ENCODE assay signal across 8 mouse cellular contexts in genomic region chr19:46338942-46339286, GRCm38 (mm10). TPM values are rescaled to one million over a fixed set of nuclear protein-coding genes. Genes with fewer than 3 reads are reported as not detected.
DNase-seq lines count a peak whose midpoint lies in the region; ATAC-seq and TF ChIP-seq lines count a peak whose summit lies in the region.

No protein-coding gene starts in this region.

- H3K27me3 ChIP-seq in liver, adult 2 months (ENCODE audit: control insufficient read depth, insufficient read depth, low read length): no peaks in the 10 kb centered on the region
- H3K27me3 ChIP-seq in limb, embryonic 13.5 days: no peaks in the 10 kb centered on the region
- no peaks in the 10 kb centered on the region for H3K27me3 ChIP-seq in small intestine, adult 2 months (ENCODE audit: control insufficient read depth, insufficient read depth, low read length)

- no peak for TF ChIP-seq CTCF in liver, adult 2 months (IDR thresholded peaks at IDR 0.05; ENCODE audit: low read depth, low read length)
- no peak for TF ChIP-seq CTCF in embryonic fibroblast, embryonic 13.5 days (IDR thresholded peaks at IDR 0.05; ENCODE audit: borderline replicate concordance, insufficient read depth, low read length)
- no peak for TF ChIP-seq CTCF in small intestine, adult 2 months (IDR thresholded peaks at IDR 0.05; ENCODE audit: extremely low read depth, insufficient read length, insufficient replicate concordance, low read depth, low read length)

- 46% methylated on average over 6 of the region's 6 CpGs for WGBS in liver, adult 2 months
- WGBS in limb, embryonic 13.5 days: 52% methylated on average over 6 of the region's 6 CpGs
- WGBS in small intestine, adult 2 months: 19% methylated on average over 6 of the region's 6 CpGs

- H3K36me3 ChIP-seq in liver, adult 2 months (ENCODE audit: control insufficient read depth, insufficient read depth, low read length): no peaks in the 10 kb centered on the region
- no peaks in the 10 kb centered on the region for H3K36me3 ChIP-seq in limb, embryonic 13.5 days
- H3K36me3 ChIP-seq in small intestine, adult 2 months (ENCODE audit: control insufficient read depth, insufficient read depth, low read length): no peaks in the 10 kb centered on the region

- H3K4me1 ChIP-seq in liver, adult 2 months (ENCODE audit: control insufficient read depth, insufficient read depth, low read length): peaks cover 3% of the 10 kb centered on the region; the same call in 1 of the 2 replicates
- H3K4me1 ChIP-seq in embryonic fibroblast, embryonic 13.5 days (ENCODE audit: control insufficient read depth, insufficient read depth, low read length): no peaks in the 10 kb centered on the region
- H3K4me1 ChIP-seq in limb, embryonic 13.5 days: peaks cover 22% of the 10 kb centered on the region
- H3K4me1 ChIP-seq in small intestine, adult 2 months (ENCODE audit: control insufficient read depth, insufficient read depth, insufficient read length, low read length): peaks cover 12% of the 10 kb centered on the region; the same call in 1 of the 2 replicates

- peak overlapping the region; percentile 11; the same call in 1 of the 2 replicates for H3K4me3 ChIP-seq in liver, adult 2 months (ENCODE audit: insufficient read depth, low read depth, low read length)
- 0 out of 2 replicates have a peak overlapping the region, but pooled peaks have one; percentile 11 for H3K4me3 ChIP-seq in embryonic fibroblast, embryonic 13.5 days (ENCODE audit: insufficient read depth, low read length)
- H3K4me3 ChIP-seq in limb, embryonic 13.5 days: peak overlapping the region; percentile 81
- peak overlapping the region; percentile 27; the same call in 1 of the 2 replicates for H3K4me3 ChIP-seq in small intestine, adult 2 months (ENCODE audit: low read depth, low read length)

- H3K9me3 ChIP-seq in limb, embryonic 13.5 days: no peaks in the 10 kb centered on the region

- no peak for DNase-seq in liver, adult 2 months (ENCODE audit: extremely low read depth, low read depth, low spot score)
- no peak for DNase-seq in liver
- no peak for DNase-seq in layer of hippocampus, adult 11-12 months (ENCODE audit: low spot score)
- DNase-seq in adrenal gland, postnatal 36 days: no peak
- DNase-seq in urinary bladder, postnatal 4 days (ENCODE audit: low spot score in 2 of 2): no peak

- ATAC-seq in limb, embryonic 13.5 days (ENCODE audit: low FRiP score, low read depth): no peak; the same call in 1 of the 2 replicates

- H3K4me2 ChIP-seq in limb, embryonic 13.5 days (replicated peaks): peak overlapping the region; percentile 81

- H3K79me2 ChIP-seq in liver, adult 2 months (ENCODE audit: control insufficient read depth, insufficient read depth, low read length): no peaks in the 10 kb centered on the region

- peak overlapping the region; percentile 52 for H3K9ac ChIP-seq in liver, adult 2 months (ENCODE audit: low read depth, low read length)
- no peak overlapping the region for H3K9ac ChIP-seq in limb, embryonic 13.5 days

- H3K27ac ChIP-seq in liver, adult 2 months (replicated peaks; ENCODE audit: insufficient read depth, low read depth, low read length): 0 out of 2 replicates have a peak overlapping the region, but pooled peaks have one; percentile 7
- peak overlapping the region; percentile 55 for H3K27ac ChIP-seq in embryonic fibroblast, embryonic 13.5 days (ENCODE audit: insufficient read depth, low read length)
- H3K27ac ChIP-seq in limb, embryonic 13.5 days: no peak overlapping the region
- H3K27ac ChIP-seq in small intestine, adult 2 months (ENCODE audit: insufficient read depth, low read depth, low read length): peak overlapping the region; percentile 42

- TF ChIP-seq POLR2A in liver, adult 2 months (IDR thresholded peaks at IDR 0.05; ENCODE audit: extremely low read depth, insufficient read depth, low read length): no peak
- no peak; the same call in 1 of the 2 replicates for TF ChIP-seq POLR2A in embryonic fibroblast, embryonic 13.5 days (IDR thresholded peaks at IDR 0.05; ENCODE audit: low read depth, low read length)
- TF ChIP-seq POLR2A in small intestine, adult 2 months (IDR thresholded peaks at IDR 0.05; ENCODE audit: low read depth, low read length): no peak

RNA-seq across cellular contexts. Expression of gene Cuedc2, which starts 0.4 kb away (rescaled TPM):
- total RNA-seq in liver, adult 2 months (2014; rRNA removed): 19.5 and 21.7 TPM in 2 replicates
- 24.6 and 25.1 TPM in 2 replicates for polyA plus RNA-seq in liver, adult 2 months (2012; rRNA removed)
- polyA plus RNA-seq in embryonic fibroblast, embryonic 13.5 days (2011; ENCODE audit: insufficient read length, low read depth, missing spikeins): 62.4 and 67.7 TPM in 2 replicates
- polyA plus RNA-seq in limb, embryonic 13.5 days (2015; fragmentation: Nextera tagmentation; extraction: Ambion mirVana): 176 and 177 TPM in 2 replicates
- polyA plus RNA-seq in small intestine, adult 2 months (2012; rRNA removed): 23.5 and 26.9 TPM in 2 replicates
- 10 to 100 TPM; 74.7 to 77.8 TPM for total RNA-seq in adrenal gland, postnatal 36 days (2021)

RNA-seq across cellular contexts. Expression of gene Mfsd13a, which starts 2.0 kb away (rescaled TPM):
- total RNA-seq in liver, adult 2 months (2014; rRNA removed): 1.2 and 1.3 TPM in 2 replicates
- polyA plus RNA-seq in liver, adult 2 months (2012; rRNA removed): 17.9 and 22.0 TPM in 2 replicates
- 1.3 and 1.6 TPM in 2 replicates for polyA plus RNA-seq in embryonic fibroblast, embryonic 13.5 days (2011; ENCODE audit: insufficient read length, low read depth, missing spikeins)
- polyA plus RNA-seq in limb, embryonic 13.5 days (2015; fragmentation: Nextera tagmentation; extraction: Ambion mirVana): 3.5 and 4.8 TPM in 2 replicates
- 29.4 and 36.0 TPM in 2 replicates for polyA plus RNA-seq in small intestine, adult 2 months (2012; rRNA removed)
- 1 to 10 TPM; 5.2 to 7.5 TPM for total RNA-seq in adrenal gland, postnatal 36 days (2021)

RNA-seq across cellular contexts. Expression of gene Fbxl15, which starts 10.9 kb away (rescaled TPM):
- total RNA-seq in liver, adult 2 months (2014; rRNA removed): 6.2 and 6.4 TPM in 2 replicates
- polyA plus RNA-seq in liver, adult 2 months (2012; rRNA removed): 15.1 and 22.6 TPM in 2 replicates
- polyA plus RNA-seq in embryonic fibroblast, embryonic 13.5 days (2011; ENCODE audit: insufficient read length, low read depth, missing spikeins): 3.2 and 3.9 TPM in 2 replicates
- 14.7 and 15.5 TPM in 2 replicates for polyA plus RNA-seq in limb, embryonic 13.5 days (2015; fragmentation: Nextera tagmentation; extraction: Ambion mirVana)
- polyA plus RNA-seq in small intestine, adult 2 months (2012; rRNA removed): 37.4 and 60.4 TPM in 2 replicates
- 10 to 100 TPM in 1 of 2 experiments, 1 to 10 TPM in 1; 9.2 to 10.0 TPM for total RNA-seq in adrenal gland, postnatal 36 days (2021)

RNA-seq across cellular contexts. Expression of gene 2310034G01Rik, which starts 11.2 kb away (rescaled TPM):
- 0.09 and 0.40 TPM in 2 replicates for total RNA-seq in liver, adult 2 months (2014; rRNA removed)
- 0.10 and 0.25 TPM in 2 replicates for polyA plus RNA-seq in liver, adult 2 months (2012; rRNA removed)
- 0.48 and 0.51 TPM in 2 replicates for polyA plus RNA-seq in embryonic fibroblast, embryonic 13.5 days (2011; ENCODE audit: insufficient read length, low read depth, missing spikeins)
- polyA plus RNA-seq in limb, embryonic 13.5 days (2015; fragmentation: Nextera tagmentation; extraction: Ambion mirVana): 2.7 TPM in 2 replicates
- polyA plus RNA-seq in small intestine, adult 2 months (2012; rRNA removed): 0.56 and 3.4 TPM in 2 replicates
- 1 to 10 TPM; 1.3 TPM for total RNA-seq in adrenal gland, postnatal 36 days (2021)

RNA-seq across cellular contexts. Expression of gene Psd, which starts 12.0 kb away (rescaled TPM):
- total RNA-seq in liver, adult 2 months (2014; rRNA removed): 0.27 and 0.46 TPM in 2 replicates
- polyA plus RNA-seq in liver, adult 2 months (2012; rRNA removed): 0.57 and 0.71 TPM in 2 replicates
- 1.5 and 2.7 TPM in 2 replicates for polyA plus RNA-seq in embryonic fibroblast, embryonic 13.5 days (2011; ENCODE audit: insufficient read length, low read depth, missing spikeins)
- 4.1 and 4.8 TPM in 2 replicates for polyA plus RNA-seq in limb, embryonic 13.5 days (2015; fragmentation: Nextera tagmentation; extraction: Ambion mirVana)
- 27.0 and 30.1 TPM in 2 replicates for polyA plus RNA-seq in small intestine, adult 2 months (2012; rRNA removed)
- 1 to 10 TPM; 6.0 to 7.5 TPM for total RNA-seq in adrenal gland, postnatal 36 days (2021)

Comparison
In these comparisons a context has a peak if more than half of its experiments do, and no peak if none do; other contexts are left out.
1. H3K4me3 ChIP-seq: peak in every context shown above with its lines; median percentile 81 in limb, embryonic 13.5 days; 27 in small intestine, adult 2 months; 11 in liver, adult 2 months; 11 in embryonic fibroblast, embryonic 13.5 days.